Mouse (Mus musculus) embryonic facial prominence, embryonic 13.5 days (tissue): Measurements from ENCODE around the gene Pomt1. TPM values are rescaled to one million over a fixed set of nuclear protein-coding genes. Genes with fewer than 3 reads are reported as not detected.

Experiments used
- ATAC-seq: fragments of 200-750 bp; cut with Nextera tagmentation; 2 replicates; pipeline ENCODE4 v1.8.0; 2017; ENCODE audit warnings: low read depth; ENCODE audit not compliant: insufficient number of reproducible peaks, insufficient read depth, low FRiP score, low TSS enrichment
- H3K27ac ChIP-seq: fragments of 300-500 bp; sonication (generic); 2 replicates; pipeline ENCODE4 v1.5.1; 2015; ENCODE audit warnings: moderate library complexity, mild to moderate bottlenecking, inconsistent platforms
- H3K27me3 ChIP-seq: fragments of 300-500 bp; sonication (generic); 2 replicates; pipeline ENCODE4 v1.6.1; 2015; ENCODE audit warnings: mild to moderate bottlenecking, inconsistent platforms
- H3K36me3 ChIP-seq: fragments of 300-500 bp; sonication (generic); 2 replicates; pipeline ENCODE4 v1.6.1; 2015; ENCODE audit warnings: mild to moderate bottlenecking, inconsistent platforms
- H3K4me1 ChIP-seq: fragments of 300-500 bp; sonication (generic); 2 replicates; pipeline ENCODE4 v1.6.1; 2015; ENCODE audit warnings: inconsistent platforms
- H3K4me2 ChIP-seq: fragments of 300-500 bp; sonication (generic); 2 replicates; pipeline ENCODE4 v1.6.1; 2015; ENCODE audit warnings: moderate library complexity, mild to moderate bottlenecking, inconsistent platforms
- H3K4me3 ChIP-seq: fragments of 300-500 bp; sonication (generic); 2 replicates; pipeline ENCODE4 v1.5.1; 2015; ENCODE audit warnings: mild to moderate bottlenecking, inconsistent platforms
- H3K9ac ChIP-seq: fragments of 300-500 bp; sonication (generic); 2 replicates; pipeline ENCODE4 v1.6.1; 2015; ENCODE audit warnings: mild to moderate bottlenecking, inconsistent platforms
- H3K9me3 ChIP-seq: fragments of 300-500 bp; sonication (generic); 2 replicates; pipeline ENCODE4 v1.6.1; 2016; ENCODE audit warnings: inconsistent platforms
- WGBS: fragments of 180-500 bp; shearing (Covaris S2); methylation state at CpG from one replicate; pipeline ENCODE4 v1.1.7; 2015; ENCODE audit warnings: mixed read lengths; 5-methylcytosine and 5-hydroxymethylcytosine counted together
- polyA plus RNA-seq: library from polyadenylated mRNA; unstranded; fragments of >200 nt; fragmentation: Nextera tagmentation; extraction: Ambion mirVana; gene quantifications from 2 replicates; pipeline ENCODE4 v1.2.1, GENCODE M21; 2015

Gene Pomt1
- polyA plus RNA-seq: 25.1 and 31.3 TPM in 2 replicates

DNA sequence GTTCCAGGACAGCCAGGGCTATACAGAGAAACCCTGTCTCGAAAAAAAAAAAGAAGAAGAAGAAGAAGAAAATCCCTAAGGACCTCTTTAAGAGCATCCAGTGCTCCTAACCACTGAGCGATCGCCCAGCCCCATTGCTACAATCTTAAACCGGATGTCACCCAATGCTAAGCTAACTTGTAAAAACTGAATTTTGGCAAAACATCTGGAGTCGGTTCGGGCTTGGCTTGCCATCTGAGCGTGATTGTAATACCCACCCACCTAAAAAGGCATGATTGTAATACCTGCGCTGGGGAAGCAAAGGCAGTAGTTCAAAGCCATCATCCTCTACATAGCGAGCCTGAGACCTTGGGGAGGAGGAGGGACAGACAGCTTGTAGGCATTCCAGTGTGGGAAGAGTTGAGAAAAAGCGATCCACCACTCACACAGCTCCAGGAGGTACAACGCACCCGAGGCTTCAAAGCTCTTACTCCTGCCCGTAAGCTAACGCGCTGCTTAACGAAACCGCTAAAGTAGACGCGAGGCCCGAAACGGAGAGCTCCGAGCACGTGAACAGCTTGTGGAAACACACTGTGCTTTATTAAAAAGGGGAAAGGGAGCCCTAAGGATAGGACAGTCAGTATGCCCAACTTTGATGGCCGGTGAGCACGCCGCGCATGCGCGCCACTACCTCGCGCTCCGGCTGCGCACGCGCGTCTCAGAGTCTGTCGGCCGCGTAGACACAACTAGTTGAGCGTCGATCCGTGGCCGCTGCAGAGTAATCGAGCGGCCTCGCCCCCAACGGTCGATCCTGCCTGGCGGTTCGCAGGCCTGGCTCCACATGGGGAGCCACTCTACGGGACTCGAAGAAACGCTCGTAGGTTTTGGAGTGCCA, at the start of gene Pomt1:
TSS of gene Pomt1 (plus strand) at position 705 of the 874 bp plus-strand sequence.
- under 1% methylated on average over 54 of the region's 54 CpGs for WGBS
- Histone ChIP-seq H3K9ac (peak within 1 kb of the TSS; percentile 82), H3K4me1 (peaks cover 23% of the 10 kb centered on the region), H3K27ac (peak within 1 kb of the TSS; percentile 94), H3K9me3 (no peaks in the 10 kb centered on the region), H3K36me3 (peaks cover 38% of the 10 kb centered on the region), H3K4me2 (peak within 1 kb of the TSS; percentile 85), H3K4me3 (peak within 1 kb of the TSS; percentile 71), H3K27me3 (no peaks in the 10 kb centered on the region)
- ATAC-seq: peak; percentile 77

- no peak overlapping the region for H3K27ac ChIP-seq
These were observed 49.3 kb upstream of the Pomt1 start for GRCm38 (mm10) chr2:32187019-32187551.

DNA sequence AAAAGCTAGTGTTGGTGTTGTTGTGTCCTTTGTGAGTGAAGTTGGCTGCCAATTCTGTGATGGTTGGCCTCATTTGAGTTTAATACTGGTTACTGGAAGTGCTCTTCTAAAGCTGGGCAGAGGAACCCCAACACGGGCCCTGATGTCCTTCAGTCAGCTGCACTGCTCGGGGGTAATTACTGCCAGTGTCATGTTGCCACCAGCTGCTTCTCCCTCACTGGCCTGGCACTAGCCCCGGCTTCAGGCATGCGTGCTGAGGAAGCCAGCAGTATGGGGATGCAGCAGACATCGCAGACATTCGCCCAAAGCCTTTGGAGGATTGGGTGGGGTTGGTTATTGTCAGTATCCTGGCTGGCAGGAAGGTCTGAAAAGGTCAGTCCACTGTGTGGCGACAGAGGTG, 48.7 kb upstream of the Pomt1 start:
- Histone ChIP-seq H3K36me3 (peaks cover 93% of the 10 kb centered on the region), H3K4me1 (peaks cover 8% of the 10 kb centered on the region), H3K9ac (no peak overlapping the region), H3K4me3 (no peak overlapping the region), H3K27ac (no peak overlapping the region), H3K4me2 (no peak overlapping the region), H3K9me3 (no peaks in the 10 kb centered on the region), H3K27me3 (no peaks in the 10 kb centered on the region)
- 83% methylated on average over 7 of the region's 7 CpGs for WGBS
- no peak for ATAC-seq

More at GRCm38 (mm10) chr2:32187019-32187551, 49.3 kb upstream of the Pomt1 start:
- peaks cover 92% of the 10 kb centered on the region for H3K36me3 ChIP-seq
- H3K4me3 ChIP-seq: no peak overlapping the region
- H3K9me3 ChIP-seq: no peaks in the 10 kb centered on the region
- H3K9ac ChIP-seq: no peak overlapping the region
- peaks cover 14% of the 10 kb centered on the region for H3K4me1 ChIP-seq
- no peaks in the 10 kb centered on the region for H3K27me3 ChIP-seq
- WGBS: 92% methylated on average over 13 of the region's 13 CpGs
- H3K4me2 ChIP-seq: no peak overlapping the region
- no peak for ATAC-seq

DNA sequence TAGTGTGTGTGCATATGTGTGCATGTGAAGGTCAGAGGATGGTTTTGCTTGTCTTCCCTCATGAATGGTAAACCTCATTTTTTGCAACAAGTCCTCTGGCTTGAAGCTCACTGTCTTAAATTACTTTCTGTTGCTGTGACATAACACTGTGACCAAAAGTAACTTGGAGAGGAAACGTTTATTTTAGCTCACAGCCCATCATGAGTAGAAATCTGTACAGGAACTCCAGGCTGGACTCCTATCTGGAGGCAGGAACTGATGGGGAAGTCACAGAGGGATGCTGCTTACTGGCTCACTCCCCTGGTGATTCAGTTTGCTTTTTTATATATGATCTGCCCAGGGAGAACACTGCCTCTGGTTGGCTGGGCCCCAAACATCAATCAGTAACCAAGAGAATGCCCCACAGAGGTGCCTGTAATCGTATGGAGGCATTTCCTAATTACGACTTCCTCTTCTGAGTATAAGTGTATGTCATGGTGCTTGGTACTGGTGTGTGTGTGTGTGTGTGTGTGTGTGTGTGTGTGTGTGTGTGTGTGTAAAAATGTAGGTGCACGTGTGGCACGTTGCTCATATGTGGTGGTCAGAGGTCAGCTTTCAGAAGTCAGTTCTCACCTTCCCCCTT, 47.2 kb upstream of the Pomt1 start:
- H3K4me3 ChIP-seq: no peak overlapping the region
- H3K9ac ChIP-seq: no peak overlapping the region
- H3K9me3 ChIP-seq: no peaks in the 10 kb centered on the region
- no peak overlapping the region for H3K27ac ChIP-seq
- H3K27me3 ChIP-seq: no peaks in the 10 kb centered on the region
- no peaks in the 10 kb centered on the region; the same call in 1 of the 2 replicates for H3K4me1 ChIP-seq
- no peak overlapping the region for H3K4me2 ChIP-seq
- no peak for ATAC-seq
- peaks cover 93% of the 10 kb centered on the region for H3K36me3 ChIP-seq
- 84% methylated on average over 5 of the region's 5 CpGs for WGBS

- WGBS: 79% methylated on average over 1 of the region's 1 CpGs
These were observed 45.8 kb upstream of the Pomt1 start for GRCm38 (mm10) chr2:32190620-32191019.

GRCm38 (mm10) chr2:32191872-32192507, 44.4 kb upstream of the Pomt1 start:
- H3K4me1 ChIP-seq: no peaks in the 10 kb centered on the region
- peaks cover 96% of the 10 kb centered on the region for H3K36me3 ChIP-seq
- H3K27me3 ChIP-seq: no peaks in the 10 kb centered on the region
- H3K4me3 ChIP-seq: no peak overlapping the region
- ATAC-seq: no peak
- WGBS: 86% methylated on average over 17 of the region's 18 CpGs
- no peaks in the 10 kb centered on the region for H3K9me3 ChIP-seq
- H3K9ac ChIP-seq: no peak overlapping the region
- no peak overlapping the region for H3K27ac ChIP-seq
- no peak overlapping the region for H3K4me2 ChIP-seq

More at GRCm38 (mm10) chr2:32190620-32191019, 45.8 kb upstream of the Pomt1 start:
- Histone ChIP-seq H3K4me3 (no peak overlapping the region), H3K9ac (no peak overlapping the region), H3K4me2 (no peak overlapping the region), H3K9me3 (no peaks in the 10 kb centered on the region), H3K27me3 (no peaks in the 10 kb centered on the region), H3K4me1 (no peaks in the 10 kb centered on the region), H3K27ac (no peak overlapping the region), H3K36me3 (peaks cover 96% of the 10 kb centered on the region)
- ATAC-seq: no peak

- H3K27ac ChIP-seq: no peak overlapping the region
- H3K36me3 ChIP-seq: peaks cover 99% of the 10 kb centered on the region
- H3K4me1 ChIP-seq: no peaks in the 10 kb centered on the region
- H3K9ac ChIP-seq: no peak overlapping the region
- no peak overlapping the region for H3K4me3 ChIP-seq
- no peaks in the 10 kb centered on the region for H3K9me3 ChIP-seq
- H3K4me2 ChIP-seq: no peak overlapping the region
- no peaks in the 10 kb centered on the region for H3K27me3 ChIP-seq
- ATAC-seq: no peak
- WGBS: 83% methylated on average over 11 of the region's 11 CpGs
These were observed 37.4 kb upstream of the Pomt1 start for GRCm38 (mm10) chr2:32198977-32199376.

DNA sequence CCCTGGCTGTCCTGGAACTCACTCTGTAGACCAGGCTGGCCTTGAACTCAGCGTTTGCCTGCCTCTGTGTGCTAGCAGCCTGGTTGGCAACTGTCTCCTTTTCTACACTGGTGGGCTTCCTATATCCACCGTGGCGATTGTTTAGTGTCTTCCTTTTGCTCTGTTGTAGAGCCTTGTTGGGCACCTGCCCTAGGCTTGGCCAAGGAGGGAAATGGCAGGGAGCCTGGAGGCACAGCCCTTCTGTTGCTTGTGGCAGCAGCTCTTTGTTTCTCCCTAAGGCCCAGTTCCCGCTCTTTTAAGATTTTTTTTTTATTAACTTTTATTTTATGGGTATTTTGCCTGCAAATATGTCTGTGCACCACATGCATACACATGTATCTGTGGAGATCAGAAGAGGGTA, 36.4 kb upstream of the Pomt1 start:
- Histone ChIP-seq H3K27me3 (no peaks in the 10 kb centered on the region), H3K27ac (no peak overlapping the region), H3K9me3 (no peaks in the 10 kb centered on the region), H3K4me1 (no peaks in the 10 kb centered on the region), H3K9ac (no peak overlapping the region), H3K4me2 (no peak overlapping the region), H3K4me3 (no peak overlapping the region), H3K36me3 (peaks cover 99% of the 10 kb centered on the region)
- ATAC-seq: no peak
- WGBS: 91% methylated on average over 4 of the region's 4 CpGs

DNA sequence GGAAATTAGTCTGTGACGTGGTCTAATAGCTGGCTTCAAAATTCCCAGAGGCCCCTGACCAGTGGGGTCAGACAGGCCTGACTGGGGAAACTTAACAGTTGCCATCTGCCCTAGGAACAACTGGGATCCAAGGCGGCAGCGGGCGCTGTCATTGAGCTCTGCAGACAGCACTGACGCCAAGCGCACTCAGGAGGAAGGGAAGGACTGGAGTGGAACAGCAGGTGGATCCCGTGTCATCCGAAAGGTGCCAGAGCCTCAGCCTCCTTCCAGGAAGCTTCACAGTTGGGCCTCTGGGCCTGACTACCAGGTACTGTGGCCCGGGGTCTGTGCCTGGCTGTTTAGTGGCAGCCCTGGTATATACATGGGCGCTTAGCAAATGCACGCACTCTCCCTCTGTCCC, 35.7 kb upstream of the Pomt1 start:
- H3K27ac ChIP-seq: no peak overlapping the region
- no peak overlapping the region for H3K9ac ChIP-seq
- no peaks in the 10 kb centered on the region for H3K9me3 ChIP-seq
- H3K4me3 ChIP-seq: no peak overlapping the region
- H3K36me3 ChIP-seq: peaks cover 99% of the 10 kb centered on the region
- H3K4me1 ChIP-seq: no peaks in the 10 kb centered on the region
- no peak for ATAC-seq
- no peaks in the 10 kb centered on the region for H3K27me3 ChIP-seq
- WGBS: 96% methylated on average over 11 of the region's 11 CpGs
- no peak overlapping the region for H3K4me2 ChIP-seq

GRCm38 (mm10) chr2:32201527-32201926, 34.9 kb upstream of the Pomt1 start:
- ATAC-seq: no peak
- H3K36me3 ChIP-seq: peaks cover 99% of the 10 kb centered on the region
- no peaks in the 10 kb centered on the region for H3K9me3 ChIP-seq
- no peak overlapping the region for H3K4me2 ChIP-seq
- H3K4me3 ChIP-seq: no peak overlapping the region
- no peaks in the 10 kb centered on the region for H3K27me3 ChIP-seq
- H3K9ac ChIP-seq: no peak overlapping the region
- WGBS: 80% methylated on average over 7 of the region's 7 CpGs
- H3K4me1 ChIP-seq: no peaks in the 10 kb centered on the region
- no peak overlapping the region for H3K27ac ChIP-seq

DNA sequence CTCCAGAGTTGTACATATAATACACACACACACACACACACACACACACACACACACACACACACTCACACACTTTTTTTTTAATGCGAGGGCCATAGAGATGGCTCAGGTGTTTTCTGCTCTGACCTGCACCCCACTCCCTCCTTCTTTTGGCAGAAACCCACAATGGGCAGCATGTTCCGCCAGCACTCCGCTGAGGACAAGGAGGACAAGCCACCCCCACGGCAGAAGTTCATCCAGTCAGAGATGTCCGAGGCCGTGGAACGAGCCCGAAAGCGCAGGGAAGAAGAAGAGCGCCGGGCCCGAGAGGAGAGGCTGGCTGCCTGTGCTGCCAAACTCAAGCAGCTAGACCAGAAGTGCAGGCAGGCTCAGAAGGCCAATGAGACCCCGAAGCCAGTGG, 32.5 kb upstream of the Pomt1 start:
- no peaks in the 10 kb centered on the region for H3K4me1 ChIP-seq
- no peak overlapping the region for H3K4me3 ChIP-seq
- WGBS: 97% methylated on average over 13 of the region's 13 CpGs
- ATAC-seq: no peak
- H3K27ac ChIP-seq: no peak overlapping the region
- no peaks in the 10 kb centered on the region for H3K27me3 ChIP-seq
- peaks cover 100% of the 10 kb centered on the region for H3K36me3 ChIP-seq
- no peaks in the 10 kb centered on the region for H3K9me3 ChIP-seq
- no peak overlapping the region for H3K9ac ChIP-seq
- H3K4me2 ChIP-seq: no peak overlapping the region
